Mouse (Mus musculus) heart, embryonic 11.5 days (tissue): ENCODE measurements around the gene Ccdc170. TPM values are rescaled to one million over a fixed set of nuclear protein-coding genes. Genes with fewer than 3 reads are reported as not detected.

Experiments
- ATAC-seq: fragments of 200-750 bp; cut with Nextera tagmentation; replicated peaks from 2 replicates; pipeline ENCODE4 v1.8.0; 2017; ENCODE audit warnings: moderate library complexity; ENCODE audit not compliant: insufficient number of reproducible peaks, low FRiP score, low TSS enrichment
- H3K27ac ChIP-seq: fragments of 300-500 bp; sonication (generic); 2 replicates; pipeline ENCODE4 v1.5.1; 2014; ENCODE audit warnings: mild to moderate bottlenecking, low read depth, low read length
- H3K27me3 ChIP-seq: fragments of 300-500 bp; sonication (generic); 2 replicates; pipeline ENCODE4 v1.6.1; 2014; ENCODE audit warnings: mild to moderate bottlenecking, low read length, mixed read lengths; ENCODE audit not compliant: control insufficient read depth, insufficient read depth
- H3K36me3 ChIP-seq: fragments of 300-500 bp; sonication (generic); 2 replicates; pipeline ENCODE4 v1.6.1; 2014; ENCODE audit warnings: mild to moderate bottlenecking, low read length, moderate library complexity, mixed read lengths; ENCODE audit not compliant: control insufficient read depth, insufficient read depth
- H3K4me1 ChIP-seq: fragments of 300-500 bp; sonication (generic); 2 replicates; pipeline ENCODE4 v1.6.1; 2014; ENCODE audit warnings: low read length; ENCODE audit not compliant: control insufficient read depth, insufficient read depth
- H3K4me2 ChIP-seq: fragments of 300-500 bp; sonication (generic); 2 replicates; pipeline ENCODE4 v1.6.1; 2014; ENCODE audit warnings: mild to moderate bottlenecking, moderate library complexity
- H3K4me3 ChIP-seq: fragments of 300-500 bp; sonication (generic); 2 replicates; pipeline ENCODE4 v1.5.1; 2014; ENCODE audit warnings: low read depth, low read length
- H3K9ac ChIP-seq: fragments of 300-500 bp; sonication (generic); 2 replicates; pipeline ENCODE4 v1.6.1; 2014; ENCODE audit warnings: mild to moderate bottlenecking, low read depth, low read length, moderate library complexity
- H3K9me3 ChIP-seq: fragments of 300-500 bp; sonication (generic); replicated peaks from 2 replicates; pipeline ENCODE4 v1.6.1; 2016; ENCODE audit warnings: low read length; ENCODE audit not compliant: control insufficient read depth
- WGBS: fragments of 180-500 bp; shearing (Covaris S2); extraction: QIAGEN DNeasy Blood & Tissue Kit; methylation state at CpG from one replicate; pipeline ENCODE4 v1.1.7; 2014; ENCODE audit not compliant: insufficient replicate concordance; 5-methylcytosine and 5-hydroxymethylcytosine counted together
- polyA plus RNA-seq: library from polyadenylated mRNA; unstranded; fragments of >200 nt; fragmentation: Nextera tagmentation; extraction: Ambion mirVana; gene quantifications from 2 replicates; pipeline ENCODE4 v1.2.1, GENCODE M21; 2014

Ccdc170 gene
- polyA plus RNA-seq, 1 experiment from 2014 or later, result not detected

DNA sequence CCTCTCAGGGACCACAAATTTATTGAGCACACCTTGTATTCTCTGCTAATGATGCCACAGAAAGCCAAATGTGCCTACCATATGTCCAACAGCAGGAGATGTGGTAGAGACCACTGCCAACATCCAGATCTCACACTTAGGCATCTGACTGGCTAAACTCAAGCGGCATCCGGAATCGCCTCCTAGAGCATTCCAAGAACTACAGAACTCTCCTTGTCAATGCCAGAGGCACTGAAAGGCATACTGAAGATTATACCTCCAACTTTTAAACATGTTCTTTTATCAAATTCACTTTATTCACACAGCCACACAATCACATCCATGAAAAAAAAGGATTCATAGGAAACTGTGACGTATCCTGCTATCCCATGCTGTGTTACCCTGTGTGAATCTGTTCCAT lies 88.5 kb downstream of the Ccdc170 start:
- Histone ChIP-seq H3K27ac (no peak overlapping the region), H3K4me1 (no peaks in the 10 kb centered on the region), H3K4me2 (no peak overlapping the region), H3K27me3 (no peaks in the 10 kb centered on the region), H3K4me3 (no peak overlapping the region), H3K9me3 (no peaks in the 10 kb centered on the region), H3K36me3 (no peaks in the 10 kb centered on the region), H3K9ac (no peak overlapping the region)
- 87% methylated on average over 4 of the region's 4 CpGs for WGBS
- ATAC-seq, result no peak

DNA sequence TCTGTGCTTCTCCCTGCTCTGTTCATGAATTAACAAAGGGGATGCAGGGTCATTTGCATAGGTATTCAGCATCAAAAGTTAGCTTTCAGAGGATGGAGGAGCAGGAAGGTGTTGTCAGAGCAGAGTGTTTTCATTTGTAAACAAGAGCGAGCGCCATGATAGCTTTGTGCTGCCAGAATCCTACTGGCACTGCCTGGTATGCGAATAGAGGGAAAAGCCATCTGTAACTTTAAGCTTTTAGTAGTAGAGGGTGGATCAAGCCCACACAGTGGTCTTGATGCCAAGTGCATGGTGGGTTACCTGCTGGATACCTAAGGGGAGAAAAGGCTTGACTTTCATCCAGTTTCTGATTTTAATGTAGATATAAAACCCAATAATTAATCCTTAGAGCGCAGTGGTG lies 89.0 kb downstream of the Ccdc170 start:
- WGBS, result 75% methylated on average over 4 of the region's 4 CpGs
- Histone ChIP-seq H3K9me3 (no peaks in the 10 kb centered on the region), H3K4me3 (no peak overlapping the region), H3K36me3 (no peaks in the 10 kb centered on the region), H3K27me3 (no peaks in the 10 kb centered on the region), H3K9ac (no peak overlapping the region), H3K27ac (no peak overlapping the region), H3K4me1 (no peaks in the 10 kb centered on the region), H3K4me2 (no peak overlapping the region)
- ATAC-seq, result no peak

DNA sequence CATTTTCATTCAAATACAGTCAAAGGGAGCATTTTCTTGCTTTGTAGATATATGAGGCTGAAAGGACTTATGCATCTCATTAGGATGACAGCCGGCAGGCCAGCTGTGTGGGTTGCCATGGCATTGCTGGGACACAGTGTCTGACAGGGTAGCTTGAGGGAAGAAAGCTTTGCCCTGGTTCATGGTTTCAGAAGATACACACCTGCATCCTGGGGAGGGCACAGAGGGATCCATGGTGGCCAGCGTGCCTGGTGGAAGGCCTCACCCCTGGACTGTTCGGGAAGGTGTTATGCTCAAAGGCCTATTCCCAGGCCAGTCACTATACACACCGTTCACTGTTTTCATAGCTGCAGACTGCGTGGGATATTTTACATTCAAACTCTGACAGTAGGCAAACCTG lies 99.6 kb downstream of the Ccdc170 start:
- Histone ChIP-seq H3K27ac (no peak overlapping the region), H3K4me3 (no peak overlapping the region), H3K9me3 (no peaks in the 10 kb centered on the region), H3K4me1 (no peaks in the 10 kb centered on the region), H3K27me3 (no peaks in the 10 kb centered on the region), H3K4me2 (no peak overlapping the region), H3K36me3 (no peaks in the 10 kb centered on the region), H3K9ac (no peak overlapping the region)
- 81% methylated on average over 5 of the region's 5 CpGs for WGBS
- no peak for ATAC-seq

DNA sequence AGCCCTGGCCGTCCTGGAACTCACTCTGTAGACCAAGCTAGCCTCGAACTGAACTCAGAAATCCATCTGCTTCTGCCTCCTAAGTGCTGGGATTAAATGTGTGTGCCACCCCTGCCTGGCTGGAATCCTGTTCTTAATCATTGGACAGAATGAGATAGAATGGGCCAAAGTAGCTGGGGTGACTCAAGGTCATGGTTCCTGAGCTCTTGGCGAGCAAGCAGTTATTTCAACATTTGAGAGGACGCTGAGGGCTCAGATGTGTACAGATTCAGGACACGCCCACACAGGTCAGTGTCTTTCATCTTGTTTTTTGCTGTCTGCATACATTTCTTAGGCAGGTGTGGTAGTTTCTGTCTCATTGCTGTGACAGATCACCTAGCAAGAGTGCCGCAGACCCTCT lies 104.4 kb downstream of the Ccdc170 start:
- H3K4me3 ChIP-seq, result no peak overlapping the region
- no peak overlapping the region for H3K4me2 ChIP-seq
- H3K4me1 ChIP-seq, result no peaks in the 10 kb centered on the region
- H3K9ac ChIP-seq, result no peak overlapping the region
- no peaks in the 10 kb centered on the region for H3K27me3 ChIP-seq
- no peaks in the 10 kb centered on the region for H3K9me3 ChIP-seq
- WGBS, result 79% methylated on average over 6 of the region's 6 CpGs
- no peak for ATAC-seq
- no peaks in the 10 kb centered on the region for H3K36me3 ChIP-seq
- no peak overlapping the region for H3K27ac ChIP-seq

DNA sequence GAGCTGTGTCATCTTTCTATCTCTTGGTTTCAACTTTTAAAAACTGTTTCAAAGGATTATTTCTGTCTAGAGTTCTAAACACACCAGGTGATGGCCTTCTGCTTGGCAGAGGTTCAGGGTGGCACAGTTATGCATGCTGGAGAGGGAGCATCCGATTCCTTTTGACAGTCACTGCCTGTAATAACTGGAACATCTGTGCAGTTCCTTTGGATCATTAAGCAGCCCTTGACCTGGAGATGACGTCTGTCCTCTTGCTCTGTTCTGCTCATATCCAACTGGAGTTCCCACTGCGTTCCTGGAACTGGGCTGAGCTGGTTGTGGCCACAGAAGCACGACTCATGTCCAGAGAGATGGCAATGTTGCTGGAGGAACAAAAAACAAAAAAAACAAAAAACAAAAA lies 107.3 kb downstream of the Ccdc170 start:
- no peak overlapping the region for H3K4me2 ChIP-seq
- ATAC-seq, result no peak
- no peak overlapping the region for H3K4me3 ChIP-seq
- H3K36me3 ChIP-seq, result no peaks in the 10 kb centered on the region
- H3K9ac ChIP-seq, result no peak overlapping the region
- H3K9me3 ChIP-seq, result no peaks in the 10 kb centered on the region
- 78% methylated on average over 4 of the region's 4 CpGs for WGBS
- H3K4me1 ChIP-seq, result no peaks in the 10 kb centered on the region
- H3K27ac ChIP-seq, result no peak overlapping the region
- no peaks in the 10 kb centered on the region for H3K27me3 ChIP-seq

DNA sequence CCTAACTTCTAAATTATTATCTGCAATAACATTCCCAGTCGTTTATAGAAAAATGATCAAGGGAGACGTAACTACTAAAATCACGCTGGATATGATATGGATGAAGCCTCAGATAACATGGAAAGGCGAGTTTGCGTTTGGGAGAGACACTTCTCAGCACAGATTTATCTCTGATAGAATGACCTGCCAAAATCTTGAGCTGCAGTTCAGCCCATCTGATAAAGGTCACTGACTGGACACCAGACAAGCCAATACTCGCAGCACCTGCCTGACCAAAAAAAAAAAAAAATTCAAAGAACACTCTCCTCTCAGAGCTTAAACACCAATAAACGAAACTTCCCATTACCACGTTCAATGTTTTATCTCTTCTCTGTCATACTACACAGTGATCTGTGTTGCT lies 108.7 kb downstream of the Ccdc170 start:
- Histone ChIP-seq H3K27ac (no peak overlapping the region), H3K4me1 (no peaks in the 10 kb centered on the region), H3K4me3 (no peak overlapping the region), H3K4me2 (no peak overlapping the region), H3K9ac (no peak overlapping the region), H3K9me3 (no peaks in the 10 kb centered on the region), H3K36me3 (no peaks in the 10 kb centered on the region), H3K27me3 (no peaks in the 10 kb centered on the region)
- 73% methylated on average over 8 of the region's 8 CpGs for WGBS
- no peak for ATAC-seq

DNA sequence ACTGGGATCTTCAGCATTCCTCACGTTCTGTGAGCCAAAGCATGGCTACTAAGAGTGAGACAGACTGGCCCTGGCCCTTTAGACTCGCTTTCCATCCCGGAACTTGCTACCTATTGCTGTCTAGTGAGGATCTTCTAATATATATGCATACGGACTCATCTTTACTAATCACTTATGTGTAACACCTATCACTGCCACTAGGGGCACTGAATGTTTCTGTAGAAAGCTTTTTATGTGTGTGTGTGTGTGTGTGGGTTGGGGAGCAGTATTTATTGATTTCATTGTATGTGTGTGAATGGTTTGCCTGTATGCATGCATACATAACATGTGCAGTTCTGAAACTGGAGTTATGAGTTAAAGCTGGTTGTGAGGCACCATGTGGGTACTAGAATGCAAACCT lies 111.5 kb downstream of the Ccdc170 start:
- no peaks in the 10 kb centered on the region for H3K36me3 ChIP-seq
- H3K4me1 ChIP-seq, result no peaks in the 10 kb centered on the region
- no peaks in the 10 kb centered on the region for H3K9me3 ChIP-seq
- H3K9ac ChIP-seq, result no peak overlapping the region
- no peak overlapping the region for H3K27ac ChIP-seq
- no peak overlapping the region for H3K4me2 ChIP-seq
- H3K27me3 ChIP-seq, result no peaks in the 10 kb centered on the region
- 60% methylated on average over 4 of the region's 4 CpGs for WGBS
- H3K4me3 ChIP-seq, result no peak overlapping the region
- no peak for ATAC-seq

DNA sequence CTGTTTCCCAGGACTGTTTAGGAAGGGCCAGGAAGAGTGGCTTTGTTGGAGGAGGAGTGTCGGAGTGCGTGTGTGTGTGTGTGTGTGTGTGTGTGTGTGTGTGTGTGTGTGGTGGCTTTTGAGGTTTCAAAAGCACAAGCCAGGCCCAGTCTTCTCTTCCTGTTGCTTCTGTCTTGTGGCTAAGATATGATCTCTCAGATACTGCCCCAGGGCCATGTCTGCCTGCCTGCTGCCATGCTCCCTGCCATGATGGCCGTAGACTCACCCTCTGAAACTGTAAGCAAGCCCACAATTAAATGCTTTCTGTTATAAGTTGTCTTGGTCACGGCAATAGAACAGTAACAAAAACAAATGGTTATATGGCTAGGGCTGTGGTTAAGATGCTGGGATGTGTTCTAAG lies 114.9 kb downstream of the Ccdc170 start:
- H3K9ac ChIP-seq, result no peak overlapping the region
- H3K36me3 ChIP-seq, result no peaks in the 10 kb centered on the region
- 83% methylated on average over 4 of the region's 4 CpGs for WGBS
- no peak overlapping the region for H3K27ac ChIP-seq
- ATAC-seq, result no peak
- no peaks in the 10 kb centered on the region for H3K9me3 ChIP-seq
- H3K4me2 ChIP-seq, result no peak overlapping the region
- H3K27me3 ChIP-seq, result no peaks in the 10 kb centered on the region
- no peak overlapping the region for H3K4me3 ChIP-seq
- no peaks in the 10 kb centered on the region for H3K4me1 ChIP-seq

DNA sequence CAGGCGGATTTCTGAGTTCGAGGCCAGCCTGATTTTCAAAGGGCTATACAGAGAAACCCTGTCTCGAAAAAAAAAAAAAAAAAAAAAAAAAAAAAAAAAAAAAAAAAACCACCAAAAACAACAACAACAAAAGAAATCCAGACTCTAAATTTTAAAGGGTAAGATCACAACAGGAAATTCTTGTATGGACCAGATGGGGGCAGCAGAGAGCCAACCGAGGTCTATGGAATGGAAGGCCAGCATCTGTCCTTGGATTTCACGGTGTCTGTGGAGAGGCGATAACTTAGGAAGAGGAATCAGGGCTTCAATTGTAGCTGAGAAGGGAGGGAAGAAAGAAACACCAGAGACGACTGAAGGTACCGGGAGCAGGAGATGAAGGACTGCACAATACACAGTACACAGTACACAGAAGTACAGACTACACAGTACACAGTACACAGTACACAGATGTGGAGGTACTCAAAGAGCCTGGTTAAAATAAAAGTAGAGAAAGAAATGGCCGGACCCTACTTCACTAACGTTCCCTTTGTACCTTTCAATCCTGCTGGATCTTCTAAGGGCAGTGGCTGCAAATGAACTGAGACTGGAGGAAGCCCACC lies 116.0 kb downstream of the Ccdc170 start:
- no peaks in the 10 kb centered on the region for H3K4me1 ChIP-seq
- no peaks in the 10 kb centered on the region for H3K9me3 ChIP-seq
- no peaks in the 10 kb centered on the region for H3K27me3 ChIP-seq
- no peak overlapping the region for H3K9ac ChIP-seq
- WGBS, result 54% methylated on average over 10 of the region's 10 CpGs
- H3K4me2 ChIP-seq, result no peak overlapping the region
- no peak overlapping the region for H3K27ac ChIP-seq
- ATAC-seq, result no peak
- H3K4me3 ChIP-seq, result no peak overlapping the region
- no peaks in the 10 kb centered on the region for H3K36me3 ChIP-seq
